Mouse (Mus musculus) G1E (cell line): ENCODE data around the gene Tubb4b. TPM values are rescaled to one million over a fixed set of nuclear protein-coding genes. Genes with fewer than 3 reads are reported as not detected.

Source experiments
- ATAC-seq: 2 replicates; pipeline ENCODE4 v1.8.0; 2016; ENCODE audit warnings: mild to moderate bottlenecking; ENCODE audit not compliant: insufficient number of reproducible peaks, poor library complexity, low FRiP score, severe bottlenecking; ENCODE audit errors: extremely low read depth
- DNase-seq: peaks from one replicate; pipeline ENCODE4 v3.0.0; 2012; ENCODE audit warnings: low spot score
- H3K27me3 ChIP-seq: 2 replicates; pipeline ENCODE4 v1.6.1; 2012; ENCODE audit warnings: mild to moderate bottlenecking, low read length, inconsistent platforms; ENCODE audit not compliant: insufficient read depth
- H3K36me3 ChIP-seq: replicated peaks from 2 replicates; pipeline ENCODE3; 2012; ENCODE audit warnings: mild to moderate bottlenecking, inconsistent platforms
- H3K4me1 ChIP-seq: 2 replicates; pipeline ENCODE4 v1.6.1; 2012; ENCODE audit warnings: low read depth, low read length, inconsistent platforms, mixed read lengths; ENCODE audit not compliant: insufficient read depth
- H3K4me3 ChIP-seq: 2 replicates; pipeline ENCODE4 v1.5.1; 2012; ENCODE audit warnings: low read depth, mild to moderate bottlenecking, inconsistent platforms, low read length, moderate library complexity, mixed read lengths
- H3K9me3 ChIP-seq: replicated peaks from 2 replicates; pipeline ENCODE4 v1.6.1; 2012; ENCODE audit warnings: inconsistent platforms
- CTCF ChIP-seq: IDR thresholded peaks from 2 replicates; pipeline ENCODE4 v1.5.1; 2012; ENCODE audit warnings: low read depth, low read length, inconsistent platforms, mixed read lengths
- GATA1 ChIP-seq: IDR thresholded peaks from 2 replicates; pipeline ENCODE4 v1.6.1; 2012; ENCODE audit warnings: borderline replicate concordance, low read length, inconsistent platforms, mixed read lengths
- GATA2 ChIP-seq: IDR thresholded peaks from 2 replicates; pipeline ENCODE4 v1.6.1; 2012; ENCODE audit warnings: low read depth, low read length, inconsistent platforms, borderline replicate concordance
- POLR2AphosphoS5 ChIP-seq: IDR thresholded peaks from 2 replicates; pipeline ENCODE4 v1.6.1; 2012; ENCODE audit warnings: low read depth, low read length, inconsistent platforms; ENCODE audit not compliant: insufficient replicate concordance
- TAL1 ChIP-seq: conservative IDR thresholded peaks from 2 replicates; pipeline ENCODE4 v1.6.1; 2012; ENCODE audit warnings: low read depth, low read length, inconsistent platforms, mixed read lengths
- polyA plus RNA-seq: library from polyadenylated mRNA; stranded (reverse); fragments of >175 nt; gene quantifications from 2 replicates; pipeline ENCODE4 v1.2.3, GENCODE M21; 2012
- total RNA-seq, 2 experiments: library from RNA; stranded (forward) in 1 of 2; stranded (reverse) in 1 of 2; fragments of 200-1000 nt in 1 of 2; fragments of >200 nt in 1 of 2; fragmentation: Nextera tagmentation in 1 of 2; gene quantifications; 2 replicates each; pipeline ENCODE4 v1.2.3; 2014 to 2017

Gene Tubb4b
- total and polyA plus RNA-seq, 3 experiments: 427 to 799 (median 639) TPM

DNA sequence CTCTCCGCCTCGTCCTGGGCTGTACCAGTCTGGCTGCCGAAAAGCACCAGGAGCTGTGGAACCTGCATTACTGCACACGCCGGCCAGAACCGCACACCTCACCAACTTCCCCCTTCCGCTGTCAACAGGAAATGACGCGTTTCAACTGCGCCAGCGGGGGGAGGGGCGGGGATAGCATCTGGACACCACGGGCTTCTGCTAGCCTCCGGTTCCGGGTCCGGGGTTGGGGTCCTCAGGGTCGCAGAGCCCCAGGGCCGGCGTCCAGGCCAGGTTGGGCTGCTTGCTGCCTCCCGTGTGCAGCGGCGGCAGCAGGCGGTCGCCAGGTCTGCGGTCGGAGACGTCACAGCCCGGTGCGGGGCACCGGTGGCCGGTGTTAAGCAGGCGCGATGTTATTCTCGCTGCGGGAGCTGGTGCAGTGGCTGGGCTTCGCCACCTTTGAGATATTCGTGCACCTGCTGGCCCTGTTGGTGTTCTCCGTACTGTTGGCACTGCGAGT, 30.8 kb upstream of the Tubb4b start, which contains the start of gene Tmem203:
Gene Tmem203 (plus strand): TSS at position 156 of the 496 bp plus-strand sequence.
- peak within 1 kb of the TSS; percentile 98 for H3K4me3 ChIP-seq
- ATAC-seq (peak; percentile 63), DNase-seq (peak; percentile 82)

GRCm38 (mm10) chr2:25252331-25252730, 27.8 kb upstream of the Tubb4b start:
- TF ChIP-seq CTCF (peak; percentile 14; the same call in 1 of the 2 replicates), GATA1 (no peak), TAL1 (no peak)
- H3K27me3 ChIP-seq: no peaks in the 10 kb centered on the region; the same call in 1 of the 2 replicates
- H3K4me1 ChIP-seq: peaks cover 46% of the 10 kb centered on the region
- no peak overlapping the region for H3K4me3 ChIP-seq
- peaks cover 72% of the 10 kb centered on the region for H3K36me3 ChIP-seq
- ATAC-seq (no peak), DNase-seq (no peak)
- no peaks in the 10 kb centered on the region for H3K9me3 ChIP-seq

More for the DNA sequence above, 30.8 kb upstream of the Tubb4b start, which contains the start of gene Tmem203:
- TF ChIP-seq TAL1 (no peak), GATA1 (no peak)
- Histone ChIP-seq H3K9me3 (no peaks in the 10 kb centered on the region), H3K27me3 (no peaks in the 10 kb centered on the region), H3K36me3 (peaks cover 50% of the 10 kb centered on the region), H3K4me1 (peaks cover 48% of the 10 kb centered on the region)

- no peak for DNase-seq
- H3K4me1 ChIP-seq: peaks cover 57% of the 10 kb centered on the region
- no peak for ATAC-seq
- TF ChIP-seq GATA1: no peak
- no peak for TF ChIP-seq GATA2
- no peak for TF ChIP-seq POLR2AphosphoS5
- no peaks in the 10 kb centered on the region for H3K9me3 ChIP-seq
- peaks cover 84% of the 10 kb centered on the region for H3K36me3 ChIP-seq
- peaks cover 17% of the 10 kb centered on the region for H3K27me3 ChIP-seq
- no peak within 1 kb of the TSS for H3K4me3 ChIP-seq
These were observed 21.9 kb upstream of the Tubb4b start, which contains the start of gene AL732309.1 for GRCm38 (mm10) chr2:25246183-25247072. AL732309.1 (minus strand) TSS chr2:25246863.

GRCm38 (mm10) chr2:25244144-25244543, 19.6 kb upstream of the Tubb4b start:
- Histone ChIP-seq H3K4me3 (no peak overlapping the region), H3K4me1 (peaks cover 68% of the 10 kb centered on the region), H3K27me3 (peaks cover 25% of the 10 kb centered on the region), H3K36me3 (peaks cover 62% of the 10 kb centered on the region), H3K9me3 (no peaks in the 10 kb centered on the region)
- DNase-seq (no peak), ATAC-seq (no peak)
- no peak for TF ChIP-seq POLR2AphosphoS5
- TF ChIP-seq GATA1: no peak
- no peak for TF ChIP-seq TAL1
- no peak for TF ChIP-seq CTCF
- TF ChIP-seq GATA2: no peak

GRCm38 (mm10) chr2:25243342-25243741, 18.8 kb upstream of the Tubb4b start:
- H3K9me3 ChIP-seq: no peaks in the 10 kb centered on the region
- DNase-seq: no peak
- peaks cover 30% of the 10 kb centered on the region for H3K27me3 ChIP-seq
- no peak for ATAC-seq
- TF ChIP-seq CTCF: no peak
- TF ChIP-seq GATA2: no peak
- no peak for TF ChIP-seq POLR2AphosphoS5
- TF ChIP-seq TAL1: no peak
- no peak for TF ChIP-seq GATA1
- H3K4me1 ChIP-seq: peaks cover 73% of the 10 kb centered on the region
- H3K36me3 ChIP-seq: peaks cover 54% of the 10 kb centered on the region
- H3K4me3 ChIP-seq: no peak overlapping the region; the same call in 1 of the 2 replicates

DNA sequence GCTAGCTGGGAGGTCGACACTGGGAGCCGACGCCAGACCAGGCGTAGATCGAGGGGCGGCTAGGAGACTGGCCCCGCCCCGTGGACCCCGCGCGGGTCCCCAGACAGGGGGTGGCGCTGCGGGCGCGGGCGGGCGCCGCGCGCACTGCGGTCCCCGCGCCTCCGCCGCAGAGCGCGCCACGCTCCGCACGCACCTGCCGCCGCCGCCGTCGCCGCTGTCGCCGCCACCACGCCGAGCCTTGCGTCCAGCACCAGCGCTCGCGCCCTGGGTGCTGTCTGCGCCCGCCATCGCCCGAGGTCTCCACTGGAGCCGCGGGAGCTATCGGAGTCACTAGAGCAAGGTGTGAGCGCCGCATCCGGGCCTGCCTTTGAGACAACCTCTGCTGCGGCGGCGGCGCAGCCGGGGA, 17.6 kb upstream of the Tubb4b start, which contains the start of the genes Rnf208 and Cysrt1:
Gene Rnf208 (plus strand): TSS at position 155 of the 406 bp plus-strand sequence.
Gene Cysrt1 (minus strand): TSS at position 352 of the 406 bp plus-strand sequence.
- ATAC-seq (no peak), DNase-seq (no peak)
- Histone ChIP-seq H3K27me3 (peaks cover 43% of the 10 kb centered on the region), H3K4me1 (peaks cover 82% of the 10 kb centered on the region), H3K9me3 (no peaks in the 10 kb centered on the region), H3K36me3 (peaks cover 41% of the 10 kb centered on the region), H3K4me3 (peak within 1 kb of the TSS; percentile 69)
- TF ChIP-seq GATA2 (no peak), GATA1 (no peak), POLR2AphosphoS5 (no peak), TAL1 (no peak), CTCF (no peak)
